Mouse (Mus musculus) layer of hippocampus, adult 2 months (tissue): ENCODE results near the gene Pakap. TPM values are rescaled to one million over a fixed set of nuclear protein-coding genes. Genes with fewer than 3 reads are reported as not detected.

Source experiments
- DNase-seq, 2 experiments: peaks; one replicate each; pipeline ENCODE4 v3.0.0; 2022; ENCODE audit warnings: low spot score in 2 of 2
- H3K27ac ChIP-seq: fragments of 200-600 bp; 2 replicates; pipeline ENCODE4 v1.8.1; 2022
- H3K4me3 ChIP-seq: fragments of 200-600 bp; 2 replicates; pipeline ENCODE4 v1.8.1; 2022; ENCODE audit warnings: mild to moderate bottlenecking
- CTCF ChIP-seq: fragments of 200-600 bp; conservative IDR thresholded peaks from 2 replicates; pipeline ENCODE4 v1.8.1; 2022; ENCODE audit warnings: antibody characterized with exemption, mild to moderate bottlenecking, moderate library complexity
- total RNA-seq, 2 experiments: library from RNA; stranded (reverse); gene quantifications; 2 replicates each; pipeline ENCODE4 v1.2.3; 2021

Gene Pakap
- total RNA-seq, 2 experiments from 2014 or later = 18.6 to 25.8 TPM

- Histone ChIP-seq H3K4me3 (no peak overlapping the region), H3K27ac (peak overlapping the region; percentile 77)
- DNase-seq = no peak
- TF ChIP-seq CTCF = no peak
These were observed 160.7 kb downstream of the Pakap start for GRCm38 (mm10) chr4:57728611-57729183.

GRCm38 (mm10) chr4:57730047-57730446, 162.1 kb downstream of the Pakap start:
- no peak for TF ChIP-seq CTCF
- H3K4me3 ChIP-seq = no peak overlapping the region
- DNase-seq = no peak
- peak overlapping the region; percentile 84 for H3K27ac ChIP-seq

- Histone ChIP-seq H3K27ac (peak overlapping the region; percentile 84), H3K4me3 (no peak overlapping the region)
- DNase-seq = no peak
- no peak for TF ChIP-seq CTCF
These were observed 163.0 kb downstream of the Pakap start for GRCm38 (mm10) chr4:57730801-57731598.

GRCm38 (mm10) chr4:57732351-57732750, 164.4 kb downstream of the Pakap start:
- TF ChIP-seq CTCF = no peak
- no peak overlapping the region for H3K4me3 ChIP-seq

GRCm38 (mm10) chr4:57733445-57733844, 165.5 kb downstream of the Pakap start:
- peak overlapping the region; percentile 82 for H3K27ac ChIP-seq
- TF ChIP-seq CTCF = no peak
- no peak overlapping the region for H3K4me3 ChIP-seq
- DNase-seq = peak; percentile 51 to 71

More at GRCm38 (mm10) chr4:57732351-57732750, 164.4 kb downstream of the Pakap start:
- DNase-seq = no peak
- H3K27ac ChIP-seq = no peak overlapping the region

GRCm38 (mm10) chr4:57735426-57735825, 167.4 kb downstream of the Pakap start:
- no peak overlapping the region for H3K4me3 ChIP-seq
- TF ChIP-seq CTCF = no peak
- DNase-seq = no peak
- no peak overlapping the region for H3K27ac ChIP-seq

GRCm38 (mm10) chr4:57738856-57739552, 171.0 kb downstream of the Pakap start:
- DNase-seq = no peak
- TF ChIP-seq CTCF = no peak
- Histone ChIP-seq H3K4me3 (no peak overlapping the region), H3K27ac (no peak overlapping the region)

- TF ChIP-seq CTCF = no peak
- H3K4me3 ChIP-seq = no peak overlapping the region
- H3K27ac ChIP-seq = 0 out of 2 replicates have a peak overlapping the region, but pooled peaks have one; percentile 3
- no peak for DNase-seq
These were observed 175.4 kb downstream of the Pakap start for GRCm38 (mm10) chr4:57743325-57743929.

GRCm38 (mm10) chr4:57750651-57751050, 182.7 kb downstream of the Pakap start:
- no peak for TF ChIP-seq CTCF
- Histone ChIP-seq H3K27ac (no peak overlapping the region), H3K4me3 (no peak overlapping the region)
- no peak for DNase-seq

GRCm38 (mm10) chr4:57751054-57751453, 183.1 kb downstream of the Pakap start:
- Histone ChIP-seq H3K27ac (no peak overlapping the region), H3K4me3 (no peak overlapping the region)
- no peak for TF ChIP-seq CTCF
- no peak for DNase-seq

- no peak overlapping the region for H3K27ac ChIP-seq
- no peak for DNase-seq
- no peak overlapping the region for H3K4me3 ChIP-seq
- TF ChIP-seq CTCF = no peak
These were observed 183.6 kb downstream of the Pakap start for GRCm38 (mm10) chr4:57751566-57751965.

GRCm38 (mm10) chr4:57755085-57755484, 187.1 kb downstream of the Pakap start:
- no peak for DNase-seq
- H3K27ac ChIP-seq = no peak overlapping the region
- no peak for TF ChIP-seq CTCF
- no peak overlapping the region for H3K4me3 ChIP-seq

GRCm38 (mm10) chr4:57757997-57758396, 190.0 kb downstream of the Pakap start:
- DNase-seq = peak in 1 of 2 experiments; percentile 31
- H3K4me3 ChIP-seq = no peak overlapping the region
- H3K27ac ChIP-seq = peak overlapping the region; percentile 84
- TF ChIP-seq CTCF = no peak
